Mouse (Mus musculus) CH12.LX (cell line): ENCODE results near the gene Colca2. TPM values are rescaled to one million over a fixed set of nuclear protein-coding genes. Genes with fewer than 3 reads are reported as not detected.

ENCODE experiments used
- DNase-seq: peaks from one replicate; pipeline ENCODE4 v3.0.0-alpha.2; 2013; ENCODE audit errors: extremely low read depth
- H3K27ac ChIP-seq: 2 replicates; pipeline ENCODE4 v1.5.1; 2012; ENCODE audit warnings: low read depth, mild to moderate bottlenecking, control low read depth, moderate library complexity; ENCODE audit not compliant: insufficient read depth
- H3K27me3 ChIP-seq: replicated peaks from 2 replicates; pipeline ENCODE3; 2012; ENCODE audit warnings: inconsistent platforms
- H3K36me3 ChIP-seq, 2 experiments: replicated peaks in 1 of 2; 2 replicates each; pipeline versions ENCODE3 to v1.6.1; 2012; ENCODE audit warnings: inconsistent platforms in 1 of 2, low read length in 1 of 2, mild to moderate bottlenecking in 1 of 2, mixed read lengths in 1 of 2, moderate library complexity in 1 of 2; ENCODE audit not compliant: control insufficient read depth in 1 of 2, insufficient read depth in 1 of 2
- H3K4me1 ChIP-seq, 2 experiments: 2 replicates each; pipeline ENCODE4 v1.6.1; 2012; ENCODE audit warnings: inconsistent platforms in 1 of 2, moderate library complexity in 1 of 2; ENCODE audit not compliant: insufficient read depth in 2 of 2, control insufficient read depth in 1 of 2
- H3K4me2 ChIP-seq: 2 replicates; pipeline ENCODE4 v1.6.1; 2012; ENCODE audit warnings: low read depth, mild to moderate bottlenecking, control low read depth; ENCODE audit not compliant: poor library complexity, insufficient read depth, severe bottlenecking
- H3K4me3 ChIP-seq, 3 experiments: fragments of 150-350 bp in 1 of 3; sonication (generic) in 1 of 3; replicated peaks in 1 of 3; 2 replicates each; pipeline versions ENCODE3 to v1.5.1; 2011 to 2012; ENCODE audit warnings: low read depth in 2 of 3, low read length in 2 of 3, mild to moderate bottlenecking in 2 of 3, moderate library complexity in 2 of 3, control low read depth in 1 of 3, improper control_type of control experiment in 1 of 3, inconsistent platforms in 1 of 3, mixed read lengths in 1 of 3; ENCODE audit not compliant: poor library complexity in 1 of 3
- H3K79me2 ChIP-seq: replicated peaks from 2 replicates; pipeline ENCODE4 v1.6.1; 2012; ENCODE audit warnings: mild to moderate bottlenecking, moderate library complexity; ENCODE audit not compliant: control insufficient read depth, poor library complexity, insufficient read depth, severe bottlenecking; ENCODE audit errors: extremely low read depth
- H3K9ac ChIP-seq: 2 replicates; pipeline ENCODE4 v1.6.1; 2012; ENCODE audit warnings: low read depth, mild to moderate bottlenecking, control low read depth, moderate library complexity; ENCODE audit not compliant: insufficient read depth
- H3K9me3 ChIP-seq: replicated peaks from 2 replicates; pipeline ENCODE3; 2012; ENCODE audit warnings: low read length, inconsistent platforms, mixed read lengths
- BHLHE40 ChIP-seq: IDR thresholded peaks from 2 replicates; pipeline ENCODE4 v1.6.1; 2011; ENCODE audit warnings: mild to moderate bottlenecking, low read depth, low read length, improper control_type of control experiment
- CHD1 ChIP-seq: IDR thresholded peaks from 2 replicates; pipeline ENCODE4 v1.6.1; 2012; ENCODE audit warnings: low read depth, low read length, improper control_type of control experiment, inconsistent platforms
- ELF1 ChIP-seq: IDR thresholded peaks from 2 replicates; pipeline ENCODE4 v1.6.1; 2014; ENCODE audit warnings: low read depth, mild to moderate bottlenecking, inconsistent platforms, low read length, improper control_type of control experiment
- EP300 ChIP-seq: IDR thresholded peaks from 2 replicates; pipeline ENCODE4 v1.6.1; 2011; ENCODE audit warnings: low read length, improper control_type of control experiment
- HCFC1 ChIP-seq: IDR thresholded peaks from 2 replicates; pipeline ENCODE4 v1.6.1; 2012; ENCODE audit warnings: low read depth, mild to moderate bottlenecking, inconsistent platforms, low read length, improper control_type of control experiment
- IRF4 ChIP-seq: IDR thresholded peaks from 2 replicates; pipeline ENCODE4 v1.6.1; 2014; ENCODE audit warnings: low read depth, mild to moderate bottlenecking, inconsistent platforms, low read length, improper control_type of control experiment
- JUND ChIP-seq: conservative IDR thresholded peaks from 2 replicates; pipeline ENCODE4 v1.6.1; 2011; ENCODE audit warnings: low read depth, low read length, improper control_type of control experiment
- KAT2A ChIP-seq: IDR thresholded peaks from 2 replicates; pipeline ENCODE4 v1.6.1; 2012; ENCODE audit warnings: low read length, improper control_type of control experiment, inconsistent platforms; ENCODE audit not compliant: insufficient replicate concordance
- MAX ChIP-seq: IDR thresholded peaks from 2 replicates; pipeline ENCODE4 v1.6.1; 2011; ENCODE audit warnings: low read length, improper control_type of control experiment
- MAZ ChIP-seq: IDR thresholded peaks from 2 replicates; pipeline ENCODE4 v1.6.1; 2012; ENCODE audit warnings: low read depth, mild to moderate bottlenecking, inconsistent platforms, low read length, improper control_type of control experiment, moderate library complexity
- MEF2A ChIP-seq: IDR thresholded peaks from 2 replicates; pipeline ENCODE4 v1.6.1; 2014; ENCODE audit warnings: low read depth, mild to moderate bottlenecking, inconsistent platforms, low read length, improper control_type of control experiment, borderline replicate concordance
- MYC ChIP-seq: IDR thresholded peaks from 2 replicates; pipeline ENCODE4 v1.6.1; 2011; ENCODE audit warnings: low read depth, mild to moderate bottlenecking, improper control_type of control experiment, low read length
- NELFE ChIP-seq: IDR thresholded peaks from 2 replicates; pipeline ENCODE4 v1.6.1; 2011; ENCODE audit warnings: low read depth, low read length, improper control_type of control experiment
- NRF1 ChIP-seq: IDR thresholded peaks from 2 replicates; pipeline ENCODE4 v1.6.1; 2014; ENCODE audit warnings: low read depth, mild to moderate bottlenecking, inconsistent platforms, low read length, improper control_type of control experiment, moderate library complexity
- SIN3A ChIP-seq: IDR thresholded peaks from 2 replicates; pipeline ENCODE4 v1.6.1; 2012; ENCODE audit warnings: low read length, improper control_type of control experiment, inconsistent platforms
- SMC3 ChIP-seq: IDR thresholded peaks from 2 replicates; pipeline ENCODE4 v1.6.1; 2011; ENCODE audit warnings: low read depth, low read length, improper control_type of control experiment
- TCF12 ChIP-seq: IDR thresholded peaks from 2 replicates; pipeline ENCODE4 v1.6.1; 2014; ENCODE audit warnings: low read depth, mild to moderate bottlenecking, inconsistent platforms, low read length, improper control_type of control experiment
- UBTF ChIP-seq: IDR thresholded peaks from 2 replicates; pipeline ENCODE4 v1.6.1; 2012; ENCODE audit warnings: low read depth, mild to moderate bottlenecking, inconsistent platforms, low read length, improper control_type of control experiment, moderate library complexity
- ZKSCAN1 ChIP-seq: IDR thresholded peaks from 2 replicates; pipeline ENCODE4 v1.6.1; 2012; ENCODE audit warnings: low read depth, inconsistent platforms, low read length, improper control_type of control experiment, borderline replicate concordance
- dilution Hi-C: fragments of 300-500 bp; cut with MboI; formaldehyde crosslinking; loops from 2 replicates; pipeline ENCODE4 v1.14.3; 2020; ENCODE audit warnings: low sequenced_read_pairs; ENCODE audit not compliant: extremely low pct_unique_long_range_greater_than_20kb, extremely low pct_ligation_motif_present
- in situ Hi-C: fragments of 300-500 bp; cut with MboI; formaldehyde crosslinking; loops from 3 replicates; pipeline ENCODE4 v1.14.3; 2019; ENCODE audit warnings: low sequenced_read_pairs, low pct_ligation_motif_present, low pct_unique_long_range_greater_than_20kb, mixed read lengths
- polyA plus RNA-seq: library from polyadenylated mRNA; unstranded; fragments of >175 nt; gene quantifications from 2 replicates; pipeline ENCODE4 v1.2.1, GENCODE M21; 2012; ENCODE audit warnings: low read depth; ENCODE audit not compliant: insufficient read length
- total RNA-seq, 2 experiments: library from RNA; depleted of rRNA; stranded (reverse); fragments of 300-350 nt in 1 of 2; fragments of >200 nt in 1 of 2; gene quantifications; 2 replicates each; pipeline ENCODE4 v1.2.3; 2012 to 2014

Gene Colca2
- total and polyA plus RNA-seq, 3 experiments = 0.97 TPM; not detected in 2

DNA sequence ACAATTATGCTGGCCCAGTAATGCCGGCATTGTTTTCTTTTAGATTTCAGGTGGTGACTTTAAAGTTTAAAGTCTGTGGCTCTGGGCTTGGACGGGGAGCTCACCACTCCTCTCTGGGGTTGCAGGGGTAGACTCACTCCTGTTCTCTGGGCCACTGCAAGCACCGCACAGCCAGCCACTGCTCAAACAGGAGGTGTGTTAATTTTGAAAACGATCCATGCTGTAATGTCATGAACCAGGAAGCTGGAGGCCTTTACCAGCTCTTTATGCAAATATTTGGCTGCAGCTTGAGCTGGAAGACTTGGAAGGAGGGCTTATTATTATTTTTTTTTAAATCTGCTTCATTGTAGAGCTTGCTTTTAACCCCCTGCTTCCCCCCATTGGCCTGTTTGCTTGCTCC is 3.7 kb downstream of the Colca2 start:
- no peaks in the 10 kb centered on the region for H3K27me3 ChIP-seq
- H3K9me3 ChIP-seq = no peaks in the 10 kb centered on the region
- H3K4me1 ChIP-seq = peaks cover 0 to 13% of the 10 kb centered on the region in 2 experiments; a peak in 2 of 4 replicates
- no peak overlapping the region for H3K9ac ChIP-seq
- peaks cover 0 to 19% of the 10 kb centered on the region in 2 experiments for H3K36me3 ChIP-seq
- in situ Hi-C loops (no loop called here), dilution Hi-C loops (no loop called here)
- no peak overlapping the region for H3K27ac ChIP-seq
- TF ChIP-seq ELF1 (peak; percentile 59), HCFC1 (no peak), NRF1 (no peak)
- no peak for DNase-seq
- no peak overlapping the region for H3K4me3 ChIP-seq
- H3K4me2 ChIP-seq = peak overlapping the region; percentile 10; the same call in 1 of the 2 replicates
- H3K79me2 ChIP-seq = no peaks in the 10 kb centered on the region

DNA sequence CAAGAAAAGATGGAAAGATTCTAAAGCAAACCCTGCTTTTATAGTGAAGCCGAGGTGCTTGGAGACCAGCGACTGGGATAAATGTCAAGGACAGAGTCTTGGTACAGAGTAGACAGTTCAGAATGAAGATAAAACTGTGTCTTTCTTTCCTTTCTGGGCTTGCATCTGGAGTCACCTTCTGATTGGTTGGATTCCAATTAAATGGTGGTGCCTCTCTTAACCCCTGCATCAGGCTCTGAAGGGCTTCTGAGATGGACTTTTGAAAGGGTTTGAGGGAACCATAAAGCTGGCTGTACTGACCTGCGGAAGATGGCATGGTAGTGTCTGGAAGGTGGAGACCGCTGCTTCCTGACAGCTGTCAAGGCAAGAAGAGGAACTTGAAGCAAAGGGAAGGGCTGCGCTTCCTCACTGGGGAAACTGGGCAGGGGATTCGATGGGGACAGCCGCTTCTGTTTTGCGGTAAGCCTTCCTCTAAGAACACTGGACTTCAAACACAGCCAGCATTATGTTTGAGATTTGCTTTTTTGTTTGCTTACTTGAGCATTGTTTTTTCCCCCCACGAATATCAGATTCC is 4.7 kb downstream of the Colca2 start:
- H3K4me2 ChIP-seq = no peak overlapping the region
- H3K27me3 ChIP-seq = no peaks in the 10 kb centered on the region
- H3K4me3 ChIP-seq = no peak overlapping the region
- in situ Hi-C loops (no loop called here), dilution Hi-C loops (no loop called here)
- H3K36me3 ChIP-seq = peaks cover 0 to 13% of the 10 kb centered on the region in 2 experiments
- H3K9ac ChIP-seq = no peak overlapping the region
- no peak for TF ChIP-seq EP300
- TF ChIP-seq NELFE = no peak
- no peak for TF ChIP-seq CHD1
- no peak for TF ChIP-seq SIN3A
- no peak for TF ChIP-seq BHLHE40
- TF ChIP-seq SMC3 = no peak
- no peak for TF ChIP-seq TCF12
- no peak for TF ChIP-seq KAT2A
- no peak for TF ChIP-seq MAX
- no peak for TF ChIP-seq MEF2A
- TF ChIP-seq MAZ = no peak
- no peak for TF ChIP-seq IRF4
- TF ChIP-seq JUND = no peak
- no peak for TF ChIP-seq ZKSCAN1
- TF ChIP-seq MYC = no peak
- TF ChIP-seq UBTF = no peak
- TF ChIP-seq HCFC1 = no peak
- TF ChIP-seq, all 38 proteins: peak for 0
- Histone ChIP-seq H3K79me2 (no peaks in the 10 kb centered on the region), H3K4me1 (peaks cover under 1 to 22% of the 10 kb centered on the region in 2 experiments; a peak in 3 of 4 replicates), H3K9me3 (no peaks in the 10 kb centered on the region), H3K27ac (no peak overlapping the region)
- no peak for DNase-seq
